Mouse (Mus musculus): Measurements from ENCODE around the gene Npw. TPM values are rescaled to one million over a fixed set of nuclear protein-coding genes. Genes with fewer than 3 reads are reported as not detected.

Gene Npw
- total RNA-seq (2022): not detected

DNA sequence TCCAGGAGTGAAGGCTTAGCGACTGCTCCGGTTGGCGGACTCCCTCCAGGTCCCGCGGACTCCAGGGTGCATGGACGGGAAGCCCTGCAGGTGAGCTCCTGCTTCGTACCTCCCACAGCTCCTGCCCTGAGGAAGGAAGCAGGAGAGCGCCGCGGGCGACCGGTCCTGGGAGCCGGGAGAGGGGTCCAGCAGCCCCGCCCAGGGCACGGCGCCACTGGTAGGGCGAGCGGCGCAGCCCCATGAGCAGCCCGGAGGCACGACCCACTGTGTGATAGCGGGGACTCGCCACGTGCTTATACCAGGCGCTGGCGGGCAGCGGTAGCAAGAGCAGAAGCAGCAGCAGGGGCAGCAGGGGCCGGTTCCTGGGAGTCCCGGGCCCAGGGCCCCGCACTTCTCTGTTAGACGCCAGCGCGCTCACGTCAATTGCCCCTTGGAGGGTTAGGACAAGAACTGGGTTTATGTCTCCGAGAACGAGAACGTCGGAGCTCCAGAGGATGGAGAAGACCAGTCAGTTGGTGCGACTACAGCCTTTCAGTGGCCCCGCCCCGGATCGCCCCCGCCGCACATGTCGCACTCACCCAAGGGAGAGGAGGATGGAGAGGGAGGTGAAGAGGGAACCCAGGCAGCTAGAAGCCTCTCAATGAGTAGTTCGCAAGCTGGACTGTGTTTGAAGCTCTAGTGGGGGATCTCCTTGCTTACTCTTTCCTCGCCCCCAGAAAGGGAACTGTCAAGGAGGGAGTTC lies at the start of gene Npw:
Npw (minus strand) TSS at position 441 of the 742 bp plus-strand sequence.
- DNase-seq: no peak

GRCm38 (mm10) chr17:24707801-24708425 lies 49.7 kb upstream of the Npw start:
- DNase-seq: no peak

DNA sequence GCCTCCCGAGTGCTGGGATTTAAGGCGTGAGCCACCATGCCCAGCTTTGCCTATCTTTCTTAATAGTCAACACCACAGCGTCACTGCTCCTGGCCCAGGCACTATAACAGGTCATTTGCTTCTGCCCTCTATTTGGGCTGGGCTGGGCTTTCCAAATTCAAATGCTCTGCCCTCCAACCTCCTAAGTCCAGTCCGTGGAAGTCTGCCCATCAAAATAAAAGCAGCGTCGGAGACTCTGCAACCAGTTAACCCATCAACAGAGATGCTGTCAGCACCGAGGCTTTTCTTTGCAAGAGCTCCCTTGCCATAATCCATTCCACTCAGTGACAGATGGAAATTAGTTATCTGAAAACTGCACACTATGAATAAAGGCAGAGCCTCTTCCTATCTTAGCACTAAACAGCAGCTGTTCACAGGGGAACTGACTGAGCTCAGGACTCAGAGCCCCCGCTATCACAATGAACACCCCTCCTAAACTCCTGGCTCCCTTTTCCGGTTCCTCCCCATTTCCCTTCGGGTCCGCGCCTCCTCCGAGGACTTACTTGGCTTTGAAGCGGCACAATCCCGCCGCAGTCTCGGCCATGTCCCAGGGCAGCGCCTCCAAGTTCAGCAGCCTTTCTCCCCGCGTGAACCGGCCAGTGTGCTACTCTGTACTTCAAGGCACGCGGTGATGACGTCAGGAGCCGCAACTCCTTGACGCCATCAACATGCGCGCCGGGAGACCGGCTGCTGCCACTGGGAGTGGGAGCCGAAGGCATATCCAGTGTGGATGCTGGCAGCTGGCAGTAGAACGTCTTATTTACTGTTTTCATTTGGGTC lies 48.9 kb upstream of the Npw start, which contains the start of gene Tbl3:
Tbl3 (minus strand) TSS at position 679 of the 819 bp plus-strand sequence.
- peak; percentile 88 for DNase-seq

- DNase-seq: no peak
Observed at GRCm38 (mm10) chr17:24705821-24706220, 47.6 kb upstream of the Npw start.

DNA sequence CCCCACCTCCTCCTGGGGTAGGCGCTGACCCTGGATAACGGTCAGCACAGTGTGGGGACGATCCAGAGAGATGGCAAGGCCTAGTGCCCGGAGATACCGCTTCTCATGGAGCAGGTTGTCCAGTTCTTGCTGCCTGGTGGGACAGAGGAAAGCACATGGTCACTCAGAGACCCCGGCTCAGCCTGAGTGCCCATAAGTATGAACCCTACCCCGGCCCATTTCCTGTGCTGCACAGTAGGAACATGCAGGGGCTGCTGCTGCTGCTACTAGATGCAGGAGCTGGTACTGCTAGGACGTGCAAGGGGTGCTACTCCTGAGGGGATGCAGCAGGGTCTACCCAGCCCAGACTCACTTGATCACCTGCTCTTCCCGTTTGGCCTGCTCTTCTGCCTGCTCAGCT lies 43.0 kb upstream of the Npw start:
- DNase-seq: no peak

DNA sequence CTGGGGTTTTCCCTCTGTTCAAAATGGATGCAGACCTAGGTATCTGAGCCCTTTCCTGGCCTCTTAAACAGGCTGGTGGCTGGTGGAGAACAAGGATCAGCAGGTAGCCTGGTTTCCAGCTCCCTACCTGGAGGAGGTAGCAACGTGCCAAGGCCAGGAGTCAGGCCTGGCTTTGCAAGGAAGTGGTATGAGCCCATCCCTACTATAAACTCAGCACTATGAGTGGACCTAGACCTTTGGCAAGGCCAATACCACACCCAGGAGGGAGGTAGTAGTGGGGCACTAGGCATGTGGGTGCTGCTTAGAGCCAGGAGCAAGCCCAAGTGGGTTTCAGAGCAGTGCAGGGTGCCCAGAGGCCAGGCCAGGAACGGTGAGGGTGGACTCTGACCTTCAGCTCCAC lies 41.2 kb upstream of the Npw start:
- DNase-seq: no peak

GRCm38 (mm10) chr17:24698715-24699114 lies 40.5 kb upstream of the Npw start:
- peak; percentile 10 for DNase-seq

GRCm38 (mm10) chr17:24697985-24698384 lies 39.7 kb upstream of the Npw start:
- peak; percentile 12 for DNase-seq

DNA sequence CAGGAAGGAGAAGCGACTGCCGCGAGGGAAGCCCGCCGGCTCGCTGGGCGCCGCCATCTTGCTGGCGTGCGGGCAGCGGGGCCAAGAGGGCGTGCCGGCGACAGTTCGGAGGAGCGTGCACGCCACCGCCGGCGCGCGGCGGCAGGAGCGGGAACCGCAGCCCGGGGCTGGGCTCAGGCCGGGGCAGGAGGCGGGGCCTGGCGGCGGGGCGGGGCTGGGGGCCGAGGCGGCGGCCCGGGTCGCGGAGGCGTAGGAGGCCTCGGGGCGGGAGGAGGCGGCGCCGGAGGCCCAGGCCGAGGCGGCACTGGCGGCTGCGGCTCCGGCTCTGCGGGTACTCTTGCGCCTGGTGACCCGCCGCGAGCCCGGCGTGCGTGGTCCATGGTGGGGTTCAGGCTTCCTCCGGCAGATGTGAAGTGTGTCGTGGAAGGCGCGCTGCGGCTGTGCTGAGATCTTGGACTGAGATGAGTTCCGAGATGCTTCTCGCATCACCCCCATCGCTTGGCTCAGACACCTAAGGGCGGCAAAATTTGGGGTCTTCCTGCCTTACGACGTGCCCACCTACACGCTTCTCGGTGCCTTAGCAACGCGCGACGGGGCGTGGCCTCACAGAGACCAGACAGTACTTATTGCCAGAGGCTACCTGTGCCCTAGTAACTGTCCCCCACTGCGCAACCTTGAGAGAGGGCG lies 37.9 kb upstream of the Npw start, which contains the start of the genes Gfer and Noxo1:
Gfer (minus strand) TSS at position 146 of the 687 bp plus-strand sequence.
Noxo1 (plus strand) TSS at position 224 of the 687 bp plus-strand sequence.
- DNase-seq: peak; percentile 75

GRCm38 (mm10) chr17:24695326-24696010 lies 37.2 kb upstream of the Npw start:
- no peak for DNase-seq

- peak; percentile 0 for DNase-seq
Observed at GRCm38 (mm10) chr17:24692385-24692784, 34.1 kb upstream of the Npw start.

DNA sequence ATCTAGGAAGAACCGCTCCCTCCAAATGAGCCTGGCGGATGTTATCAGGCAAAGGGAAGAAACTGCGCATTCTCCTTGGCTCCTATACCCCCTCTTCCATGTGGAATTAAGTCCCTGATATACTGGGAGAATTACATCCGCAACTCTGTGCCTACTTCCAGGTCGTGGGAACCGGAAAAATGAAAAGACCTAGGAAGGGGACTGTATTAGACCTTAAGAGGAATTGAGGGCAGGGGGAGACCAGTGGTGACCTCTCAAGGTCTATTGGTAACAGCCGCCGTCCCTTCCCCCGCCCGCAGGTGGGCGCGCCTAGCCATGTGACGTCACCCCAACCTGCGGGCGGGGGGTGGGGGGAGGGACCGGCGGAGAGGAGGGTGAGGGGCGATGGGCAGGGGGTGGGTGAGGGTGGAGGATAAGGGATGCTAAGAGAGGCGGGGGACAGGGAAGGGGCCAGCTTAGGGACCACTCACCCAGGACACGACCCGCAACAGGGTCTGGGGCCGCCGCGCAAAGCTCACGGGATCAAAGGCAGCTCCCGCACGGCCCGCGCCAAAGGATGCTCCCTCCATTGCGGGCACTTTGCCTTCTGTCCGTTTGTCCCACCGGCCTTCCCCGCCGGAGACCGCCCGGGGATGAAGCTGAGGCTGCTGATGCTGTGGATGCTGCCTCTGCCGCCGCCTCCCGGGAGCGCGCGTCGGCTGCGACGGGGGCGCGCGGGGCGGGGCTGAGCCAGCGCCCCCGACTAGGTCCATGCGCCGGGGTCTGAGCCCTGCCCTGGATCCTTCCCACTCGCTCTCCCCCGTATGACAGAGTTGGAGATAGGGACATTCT lies 31.2 kb upstream of the Npw start, which contains the start of gene Syngr3:
Syngr3 (minus strand) TSS at position 705 of the 831 bp plus-strand sequence.
- peak; percentile 3 for DNase-seq

DNA sequence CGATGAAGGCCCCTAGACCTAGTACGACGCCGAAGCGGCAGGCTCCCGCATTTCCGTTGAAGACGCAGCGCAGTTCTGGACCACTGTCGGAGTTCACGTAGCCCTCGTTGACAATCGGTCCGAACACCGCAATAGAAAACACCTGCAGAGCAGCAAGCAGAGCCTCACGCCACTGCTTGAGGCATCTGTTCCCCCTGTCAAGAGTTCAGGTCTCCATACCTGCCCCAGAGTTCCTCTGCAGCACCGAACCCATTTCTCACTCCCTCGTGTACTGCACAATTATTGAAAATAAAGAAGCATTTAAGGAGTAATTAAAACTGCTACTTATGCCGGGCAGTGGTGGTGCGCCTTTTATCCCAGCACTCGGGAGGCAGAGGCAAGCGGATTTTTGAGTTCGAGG lies 29.3 kb upstream of the Npw start:
- DNase-seq: no peak

DNA sequence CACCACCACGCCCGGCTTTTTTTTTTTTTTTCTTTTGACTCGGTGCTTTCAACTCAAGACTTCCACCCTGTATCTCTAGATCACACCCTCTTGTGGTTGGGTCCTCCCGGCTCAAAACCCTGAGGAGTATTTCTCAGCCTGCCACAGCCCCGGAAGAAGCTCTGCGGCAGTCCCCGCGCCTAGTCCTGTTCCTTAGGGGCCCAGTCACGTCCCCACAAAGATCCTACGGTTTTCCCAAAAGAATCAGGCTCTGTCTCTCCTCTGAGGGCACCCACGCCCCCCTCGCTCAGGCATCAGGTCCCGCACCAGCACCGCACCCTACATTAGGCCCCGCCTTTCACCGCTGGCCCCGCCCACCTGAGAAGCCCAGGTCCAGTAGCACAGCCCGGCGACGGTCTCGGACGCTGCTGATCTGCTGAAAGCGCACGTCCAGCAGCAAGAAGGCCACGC lies 28.9 kb upstream of the Npw start:
- no peak for DNase-seq

DNA sequence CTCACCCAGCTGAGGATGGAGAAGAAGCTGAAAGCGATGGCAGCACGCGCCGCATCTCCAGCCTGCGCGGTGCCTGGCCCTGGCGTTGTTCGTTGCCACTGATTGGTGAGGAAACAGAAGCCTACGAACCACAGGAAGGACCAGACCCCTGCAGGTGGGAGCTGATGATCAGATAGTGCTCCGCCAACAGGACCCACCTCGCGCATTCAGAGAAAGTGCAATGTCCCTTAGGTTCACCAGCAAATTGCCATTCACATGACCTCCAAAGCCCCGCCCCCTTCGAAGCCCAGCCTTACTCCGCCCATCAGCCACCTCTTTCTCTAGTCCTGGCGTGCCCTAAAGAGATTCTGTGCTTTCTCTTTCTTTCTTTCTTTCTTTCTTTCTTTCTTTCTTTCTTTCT lies 28.3 kb upstream of the Npw start:
- no peak for DNase-seq

- no peak for DNase-seq
Observed at GRCm38 (mm10) chr17:24677500-24678080, 19.3 kb upstream of the Npw start.

DNA sequence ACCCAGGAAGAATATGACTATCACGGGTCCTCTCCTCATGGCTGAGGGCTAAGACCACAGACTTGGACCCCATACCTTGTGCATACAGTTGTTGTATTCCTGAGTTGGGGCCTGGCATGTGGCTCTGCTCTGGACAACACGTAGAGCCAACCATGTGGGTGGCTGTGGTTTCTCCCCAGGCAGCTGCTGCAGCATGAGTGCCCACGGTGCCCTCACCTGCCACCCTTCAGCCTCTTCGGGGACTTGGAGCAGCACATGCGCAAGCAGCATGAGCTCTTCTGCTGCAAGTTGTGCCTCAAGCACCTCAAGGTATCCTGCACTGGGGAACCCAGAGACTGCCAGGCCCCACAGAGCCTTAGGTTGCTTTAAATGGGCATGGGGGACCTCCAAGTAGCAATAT lies 18.6 kb upstream of the Npw start:
- DNase-seq: no peak

GRCm38 (mm10) chr17:24676187-24676586 lies 17.9 kb upstream of the Npw start:
- DNase-seq: no peak

GRCm38 (mm10) chr17:24674277-24674676 lies 16.0 kb upstream of the Npw start:
- no peak for DNase-seq

DNA sequence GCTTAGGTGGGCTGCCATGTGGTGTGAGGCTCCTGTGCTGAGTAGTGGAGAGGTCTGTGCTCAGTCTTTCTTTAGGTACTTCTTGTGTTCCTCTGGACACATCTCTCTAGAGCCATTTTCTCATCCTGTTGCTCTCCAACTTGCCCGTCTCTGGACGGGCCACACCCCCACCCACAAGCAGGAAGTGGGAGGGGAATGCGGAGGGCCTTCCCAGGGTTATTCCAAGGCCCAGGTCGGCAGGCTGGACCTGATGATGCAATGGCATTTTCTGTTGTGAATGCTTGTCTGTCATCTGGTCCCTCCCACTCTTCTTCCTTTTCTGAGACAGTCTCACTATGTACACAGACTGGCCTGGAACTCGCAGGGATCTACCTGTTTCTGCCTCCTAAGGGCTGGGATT lies 13.9 kb upstream of the Npw start:
- peak; percentile 73 for DNase-seq

All from adrenal gland, adult 8-10 months (tissue).